Mouse (Mus musculus) intestine, embryonic 15.5 days (tissue): ENCODE results near the gene Dgat2. TPM values are rescaled to one million over a fixed set of nuclear protein-coding genes. Genes with fewer than 3 reads are reported as not detected.

Experiments used
- ATAC-seq: fragments of 200-750 bp; cut with Nextera tagmentation; 2 replicates; pipeline ENCODE4 v1.8.0; 2017; ENCODE audit warnings: moderate TSS enrichment, moderate library complexity
- H3K27ac ChIP-seq: fragments of 300-500 bp; sonication (generic); 2 replicates; pipeline ENCODE4 v1.5.1; 2015; ENCODE audit warnings: mild to moderate bottlenecking, inconsistent platforms
- H3K27me3 ChIP-seq: fragments of 300-500 bp; sonication (generic); replicated peaks from 2 replicates; pipeline ENCODE4 v1.6.1; 2015; ENCODE audit warnings: inconsistent platforms
- H3K36me3 ChIP-seq: fragments of 300-500 bp; sonication (generic); 2 replicates; pipeline ENCODE4 v1.6.1; 2015; ENCODE audit warnings: inconsistent platforms
- H3K4me1 ChIP-seq: fragments of 300-500 bp; sonication (generic); replicated peaks from 2 replicates; pipeline ENCODE4 v1.6.1; 2015; ENCODE audit warnings: inconsistent platforms
- H3K4me2 ChIP-seq: fragments of 300-500 bp; sonication (generic); replicated peaks from 2 replicates; pipeline ENCODE4 v1.6.1; 2015; ENCODE audit warnings: mild to moderate bottlenecking, inconsistent platforms
- H3K4me3 ChIP-seq: fragments of 300-500 bp; sonication (generic); replicated peaks from 2 replicates; pipeline ENCODE4 v1.5.1; 2015; ENCODE audit warnings: inconsistent platforms
- H3K9ac ChIP-seq: fragments of 300-500 bp; sonication (generic); 2 replicates; pipeline ENCODE4 v1.6.1; 2015; ENCODE audit warnings: inconsistent platforms
- H3K9me3 ChIP-seq: fragments of 300-500 bp; sonication (generic); 2 replicates; pipeline ENCODE4 v1.6.1; 2016; ENCODE audit warnings: inconsistent platforms
- WGBS: fragments of 180-500 bp; shearing (Covaris S2); methylation state at CpG from one replicate; pipeline ENCODE4 v1.1.7; 2015; 5-methylcytosine and 5-hydroxymethylcytosine counted together
- polyA plus RNA-seq: library from polyadenylated mRNA; unstranded; fragments of >200 nt; fragmentation: Nextera tagmentation; extraction: Ambion mirVana; gene quantifications from 2 replicates; pipeline ENCODE4 v1.2.1, GENCODE M21; 2015

Dgat2 gene
- polyA plus RNA-seq, 1 experiment from 2014 or later: 176 TPM

DNA sequence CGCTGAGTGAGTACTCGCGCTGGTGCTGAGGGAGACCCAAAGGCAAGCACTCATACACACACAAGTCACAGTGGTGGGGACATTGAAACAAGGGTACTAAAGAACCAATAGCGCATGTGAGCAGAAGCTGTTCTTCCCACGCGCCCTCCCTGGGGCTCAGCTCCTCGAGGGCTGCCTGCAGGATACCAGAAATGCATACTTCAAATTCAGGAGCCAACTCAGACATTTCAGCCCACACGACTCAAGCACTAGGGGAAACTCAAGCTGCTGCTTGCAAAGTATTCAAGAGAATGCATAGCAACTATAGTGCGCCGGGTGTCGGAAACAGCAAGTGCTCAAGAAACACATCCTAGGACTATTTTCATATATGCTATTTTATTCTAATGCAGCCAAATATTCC, 37.9 kb downstream of the Dgat2 start:
- Histone ChIP-seq H3K36me3 (no peaks in the 10 kb centered on the region), H3K4me1 (peaks cover 9% of the 10 kb centered on the region; the same call in 1 of the 2 replicates), H3K27me3 (no peaks in the 10 kb centered on the region), H3K4me2 (no peak overlapping the region), H3K9me3 (no peaks in the 10 kb centered on the region), H3K27ac (no peak overlapping the region), H3K4me3 (no peak overlapping the region), H3K9ac (no peak overlapping the region)
- WGBS: 69% methylated on average over 11 of the region's 11 CpGs
- no peak for ATAC-seq

DNA sequence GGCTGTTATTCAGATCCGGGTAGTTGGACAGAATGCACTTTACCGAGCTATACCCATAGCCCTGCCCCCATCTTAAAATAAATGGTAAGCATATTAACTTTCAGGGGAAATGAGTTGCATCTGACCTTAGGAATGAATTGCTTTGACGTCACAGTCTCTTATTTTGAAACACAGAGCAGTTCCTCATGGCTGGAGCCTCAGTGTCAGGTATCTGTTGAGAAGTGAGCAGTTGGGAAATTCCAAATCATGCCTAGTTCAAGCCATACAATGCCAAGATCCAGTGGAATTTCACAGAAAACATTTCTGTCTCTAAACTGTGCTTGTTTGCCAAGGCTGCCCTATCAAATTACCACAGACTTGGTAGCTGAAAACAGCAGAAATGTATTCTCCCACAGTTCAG, 39.3 kb downstream of the Dgat2 start:
- H3K4me3 ChIP-seq: no peak overlapping the region
- H3K27me3 ChIP-seq: no peaks in the 10 kb centered on the region
- H3K4me2 ChIP-seq: no peak overlapping the region
- no peak for ATAC-seq
- peaks cover 14% of the 10 kb centered on the region for H3K4me1 ChIP-seq
- H3K36me3 ChIP-seq: no peaks in the 10 kb centered on the region
- no peak overlapping the region for H3K27ac ChIP-seq
- WGBS: 73% methylated on average over 3 of the region's 3 CpGs
- H3K9me3 ChIP-seq: no peaks in the 10 kb centered on the region
- no peak overlapping the region for H3K9ac ChIP-seq

DNA sequence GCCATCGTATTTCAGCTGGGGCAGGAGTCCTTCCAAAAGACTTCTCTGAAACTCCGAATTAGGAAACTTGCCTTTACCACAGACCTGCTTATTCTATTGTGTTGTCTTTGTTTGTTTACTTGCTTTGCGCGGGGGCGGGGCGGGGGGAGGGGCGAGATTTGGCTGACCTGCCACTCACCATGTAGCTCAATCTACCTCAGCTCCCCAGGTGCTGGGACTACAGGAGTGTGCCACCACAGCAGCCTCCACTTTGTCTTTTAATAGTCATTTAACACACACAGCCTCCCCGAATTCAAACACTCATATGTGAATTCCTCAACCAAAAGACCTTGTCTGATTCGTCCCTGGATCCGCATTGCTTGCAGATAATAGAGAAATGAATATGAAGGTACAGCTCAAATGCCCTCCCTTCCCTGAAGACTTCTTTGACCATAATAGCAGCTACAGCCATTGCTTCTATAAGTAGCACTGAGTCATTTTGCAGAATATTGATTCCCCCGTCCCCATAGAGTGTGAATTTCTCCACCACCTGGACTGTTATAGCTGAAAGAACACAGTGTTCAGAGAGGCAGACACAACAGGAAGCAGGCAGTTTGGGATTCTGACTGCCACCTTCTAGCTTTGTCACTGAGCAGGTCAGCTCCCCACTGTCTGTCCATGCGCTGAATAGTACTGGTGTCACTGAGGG, 40.5 kb downstream of the Dgat2 start:
- 30% methylated on average over 12 of the region's 12 CpGs for WGBS
- H3K27me3 ChIP-seq: no peaks in the 10 kb centered on the region
- H3K4me3 ChIP-seq: peak overlapping the region; percentile 88
- H3K4me2 ChIP-seq: peak overlapping the region; percentile 74
- no peak overlapping the region for H3K9ac ChIP-seq
- no peaks in the 10 kb centered on the region for H3K9me3 ChIP-seq
- H3K4me1 ChIP-seq: peaks cover 17% of the 10 kb centered on the region
- no peaks in the 10 kb centered on the region for H3K36me3 ChIP-seq
- ATAC-seq: no peak
- H3K27ac ChIP-seq: no peak overlapping the region

DNA sequence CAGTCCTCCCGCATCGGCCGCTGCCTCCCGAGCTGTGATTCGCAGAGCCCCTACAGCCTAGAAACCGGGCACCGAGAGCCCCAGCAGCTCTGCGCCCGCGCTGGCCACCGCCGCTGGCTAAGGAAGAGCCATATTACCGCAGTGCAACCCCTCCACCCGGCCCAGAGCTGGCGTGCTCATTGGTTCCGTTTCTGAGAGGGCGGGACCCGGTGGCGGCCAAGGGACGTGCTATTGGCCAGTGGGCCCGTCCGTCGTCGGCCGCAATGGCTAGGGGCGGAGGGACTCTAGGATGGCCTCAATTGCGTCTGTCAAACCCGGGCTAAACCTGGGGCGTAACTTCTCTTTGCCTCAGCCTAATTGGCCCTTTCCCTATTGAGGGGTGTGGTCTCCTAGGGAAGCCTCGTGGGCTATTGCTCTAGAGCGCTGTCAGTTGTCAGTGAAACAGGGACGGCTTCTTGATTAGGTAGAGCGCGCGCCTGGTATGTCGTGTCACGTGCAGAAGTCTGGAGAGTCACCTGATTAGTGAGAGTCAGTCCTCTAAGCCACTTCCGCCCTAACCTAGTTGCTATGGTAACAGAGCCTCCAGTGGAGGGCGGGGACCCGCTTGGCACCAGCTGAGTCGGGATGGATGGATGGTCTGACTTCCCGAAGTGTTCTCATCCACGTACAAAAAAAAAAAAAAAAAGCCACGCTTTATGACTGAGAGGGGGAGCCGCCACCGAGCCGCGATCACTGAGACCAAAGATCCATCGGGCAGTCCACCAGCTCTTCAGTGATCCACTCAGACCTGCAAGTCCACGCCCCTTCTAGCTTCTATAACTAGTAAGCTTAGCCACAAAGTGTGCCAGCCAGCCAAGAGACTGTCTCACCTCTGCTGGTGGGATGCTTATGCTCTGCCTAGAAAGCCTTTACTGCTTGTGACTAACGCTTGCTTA, 41.3 kb downstream of the Dgat2 start, which contains the start of gene Uvrag:
Gene Uvrag, minus strand, starts transcription at position 158 of the 935 bp plus-strand sequence.
- Histone ChIP-seq H3K9me3 (no peaks in the 10 kb centered on the region), H3K9ac (peak within 1 kb of the TSS; percentile 81), H3K4me1 (peaks cover 17% of the 10 kb centered on the region), H3K27me3 (no peaks in the 10 kb centered on the region), H3K36me3 (no peaks in the 10 kb centered on the region), H3K4me3 (peak within 1 kb of the TSS; percentile 88), H3K27ac (peak within 1 kb of the TSS; percentile 93), H3K4me2 (peak within 1 kb of the TSS; percentile 74)
- peak; percentile 98 for ATAC-seq
- under 1% methylated on average over 51 of the region's 51 CpGs for WGBS

DNA sequence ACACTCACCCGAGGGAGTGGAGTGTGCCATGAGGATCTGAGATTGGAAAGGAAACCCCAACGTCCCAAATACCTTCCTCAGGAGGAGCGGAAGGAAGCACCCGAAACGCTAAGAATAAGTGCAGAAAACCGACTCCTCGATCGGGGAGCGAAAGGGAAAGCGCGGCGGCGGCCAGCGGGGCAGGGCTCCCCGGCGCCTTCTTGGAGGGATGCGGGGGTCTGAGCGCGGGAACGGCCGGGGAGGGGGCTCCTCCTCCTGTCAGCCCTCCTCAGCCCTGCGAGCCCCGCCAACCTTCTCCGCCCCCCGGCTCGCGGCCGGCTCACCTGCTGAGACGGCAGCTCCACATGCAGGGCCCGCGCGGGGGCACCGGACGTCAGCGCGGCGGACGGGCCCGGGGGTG, 42.0 kb downstream of the Dgat2 start:
- Histone ChIP-seq H3K9me3 (no peaks in the 10 kb centered on the region), H3K4me2 (peak overlapping the region; percentile 74), H3K27ac (peak overlapping the region; percentile 93), H3K4me3 (peak overlapping the region; percentile 88), H3K9ac (peak overlapping the region; percentile 81), H3K27me3 (no peaks in the 10 kb centered on the region), H3K4me1 (peaks cover 13% of the 10 kb centered on the region), H3K36me3 (no peaks in the 10 kb centered on the region)
- WGBS: under 1% methylated on average over 36 of the region's 39 CpGs
- no peak; the same call in 1 of the 2 replicates for ATAC-seq

DNA sequence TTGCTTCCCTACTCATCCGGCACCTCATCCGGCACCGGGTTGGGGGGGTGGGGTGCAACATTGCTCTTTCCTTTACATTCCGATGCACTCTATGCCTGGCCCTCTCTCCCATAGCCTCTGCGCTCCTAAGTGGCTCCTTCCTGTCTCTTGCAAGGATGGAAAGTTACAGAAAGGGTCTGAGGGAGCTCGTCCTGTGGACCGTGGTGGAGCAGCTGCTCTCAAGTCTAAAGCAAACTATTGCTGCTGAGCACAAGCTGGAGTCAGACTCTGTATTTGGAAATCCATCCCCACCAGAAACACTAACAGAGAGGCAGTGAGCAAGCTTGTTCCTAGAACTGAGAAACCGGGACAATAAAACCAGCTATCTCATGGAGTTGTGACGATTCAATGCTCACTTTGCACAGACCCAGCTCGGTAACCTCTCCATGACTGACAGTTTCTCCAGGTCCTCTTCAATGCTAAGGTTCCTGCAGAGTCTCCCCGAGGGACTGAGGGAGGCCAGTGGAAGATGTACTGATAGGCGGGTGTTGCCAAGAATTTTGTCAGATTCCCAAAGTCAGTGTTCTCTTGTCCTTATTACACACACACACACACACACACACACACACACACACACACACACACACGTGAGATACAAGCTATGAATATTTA, 42.6 kb downstream of the Dgat2 start:
- Histone ChIP-seq H3K27me3 (no peaks in the 10 kb centered on the region), H3K27ac (peak overlapping the region; percentile 93), H3K4me1 (peaks cover 13% of the 10 kb centered on the region), H3K4me3 (peak overlapping the region; percentile 88), H3K36me3 (no peaks in the 10 kb centered on the region), H3K4me2 (peak overlapping the region; percentile 74), H3K9ac (peak overlapping the region; percentile 81), H3K9me3 (no peaks in the 10 kb centered on the region; the same call in 1 of the 2 replicates)
- ATAC-seq: no peak
- 1% methylated on average over 13 of the region's 13 CpGs for WGBS

DNA sequence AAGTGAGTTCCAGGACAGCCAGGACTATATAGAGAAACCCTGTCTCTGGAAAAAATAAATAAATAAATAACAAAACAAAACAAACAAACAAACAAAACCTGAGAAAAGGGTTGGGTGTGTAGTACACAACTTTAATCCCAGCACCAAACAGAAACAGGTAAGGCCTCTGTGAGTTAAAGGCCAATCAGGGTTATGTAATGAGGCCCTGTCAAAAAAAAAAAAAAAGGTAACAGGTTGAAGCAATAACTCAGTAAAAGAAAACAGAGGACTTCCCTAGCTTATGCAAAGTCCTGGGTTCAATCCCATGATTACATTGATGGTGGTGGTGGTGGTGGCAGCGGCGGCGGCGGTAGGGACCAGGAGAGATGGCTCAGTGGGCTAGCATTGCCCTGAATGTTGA, 45.0 kb downstream of the Dgat2 start:
- 97% methylated on average over 4 of the region's 4 CpGs for WGBS
- no peak overlapping the region for H3K27ac ChIP-seq
- no peaks in the 10 kb centered on the region for H3K27me3 ChIP-seq
- ATAC-seq: no peak
- no peak overlapping the region for H3K4me3 ChIP-seq
- H3K4me2 ChIP-seq: no peak overlapping the region
- no peaks in the 10 kb centered on the region for H3K36me3 ChIP-seq
- no peak overlapping the region for H3K9ac ChIP-seq
- H3K9me3 ChIP-seq: no peaks in the 10 kb centered on the region; the same call in 1 of the 2 replicates
- H3K4me1 ChIP-seq: peaks cover 19% of the 10 kb centered on the region

DNA sequence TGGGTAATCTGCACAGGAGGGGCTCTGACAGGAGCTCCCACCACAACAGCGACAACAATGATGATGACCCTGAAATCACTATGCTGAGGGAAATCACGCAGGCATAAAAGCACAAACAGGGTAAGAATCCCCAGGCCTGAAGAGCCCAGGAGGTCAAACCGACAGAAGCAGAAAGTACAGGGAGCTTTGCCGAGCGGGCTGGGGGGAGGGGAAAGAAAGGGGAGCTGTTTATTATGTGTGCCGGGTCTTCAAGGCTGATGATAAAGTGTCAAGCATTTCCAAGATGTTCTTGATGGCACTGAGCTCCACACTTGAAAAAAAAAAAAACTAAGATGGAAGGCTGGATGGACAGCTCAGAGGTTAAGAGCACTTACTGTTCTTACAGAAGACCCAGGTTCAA, 45.7 kb downstream of the Dgat2 start:
- H3K4me3 ChIP-seq: no peak overlapping the region
- 60% methylated on average over 6 of the region's 6 CpGs for WGBS
- H3K9me3 ChIP-seq: no peaks in the 10 kb centered on the region; the same call in 1 of the 2 replicates
- H3K4me1 ChIP-seq: peaks cover 17% of the 10 kb centered on the region
- ATAC-seq: no peak
- no peak overlapping the region for H3K4me2 ChIP-seq
- no peak overlapping the region for H3K9ac ChIP-seq
- no peaks in the 10 kb centered on the region for H3K36me3 ChIP-seq
- H3K27me3 ChIP-seq: no peaks in the 10 kb centered on the region
- H3K27ac ChIP-seq: no peak overlapping the region

DNA sequence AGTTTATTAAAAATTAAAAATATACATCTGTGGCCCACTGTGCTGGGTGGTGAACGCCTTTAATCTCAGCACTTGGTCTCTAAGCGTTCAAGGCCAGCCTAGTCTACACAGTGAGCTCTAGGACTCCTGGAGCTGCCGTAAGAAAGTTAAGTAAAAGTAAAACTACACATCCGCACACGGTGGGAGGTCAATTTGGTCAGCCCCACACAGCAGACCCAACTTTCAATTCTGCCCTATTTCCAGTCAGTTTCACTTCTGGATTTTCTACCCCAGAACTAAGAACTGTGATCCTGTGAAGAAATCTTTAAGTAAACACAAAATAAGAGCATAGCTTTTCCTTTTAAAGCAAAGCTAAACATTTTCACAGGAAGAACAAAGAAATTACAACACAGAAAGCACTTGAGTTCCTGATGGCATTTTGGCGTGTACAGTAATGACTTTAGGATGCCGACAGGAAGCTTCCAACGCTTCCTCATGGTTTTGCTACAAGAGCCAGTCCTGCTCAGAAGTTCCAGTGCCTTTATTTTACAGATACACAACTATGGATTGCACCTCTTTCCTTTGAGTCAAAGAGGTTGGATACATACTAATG, 48.6 kb downstream of the Dgat2 start:
- H3K9ac ChIP-seq: no peak overlapping the region
- H3K4me2 ChIP-seq: no peak overlapping the region; the same call in 1 of the 2 replicates

DNA sequence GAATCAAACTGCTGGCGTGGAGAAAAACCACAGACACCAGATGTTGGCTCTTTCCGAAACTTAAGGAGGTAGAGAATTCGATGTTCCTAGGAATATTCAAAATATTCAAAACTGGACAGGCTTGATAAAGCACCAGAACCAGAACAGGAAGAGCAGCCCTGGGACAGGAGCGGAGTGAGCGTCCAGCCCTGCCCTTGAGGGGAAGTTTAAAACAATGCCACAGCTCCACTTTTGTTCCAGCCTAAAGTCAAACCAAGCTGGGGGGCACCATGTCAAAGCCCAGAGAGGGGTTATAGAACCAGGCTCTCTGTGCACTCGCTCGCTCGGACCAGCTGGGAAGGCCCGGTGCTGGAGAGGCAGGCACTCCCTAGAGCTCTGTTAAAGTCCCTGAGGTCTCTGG, 49.9 kb downstream of the Dgat2 start:
- no peaks in the 10 kb centered on the region for H3K27me3 ChIP-seq
- no peak for ATAC-seq

More for the DNA sequence above, 48.6 kb downstream of the Dgat2 start:
- Histone ChIP-seq H3K4me3 (no peak overlapping the region), H3K27me3 (no peaks in the 10 kb centered on the region), H3K36me3 (no peaks in the 10 kb centered on the region), H3K9me3 (no peaks in the 10 kb centered on the region; the same call in 1 of the 2 replicates), H3K27ac (peak overlapping the region; percentile 27; the same call in 1 of the 2 replicates), H3K4me1 (peaks cover 32% of the 10 kb centered on the region)
- no peak for ATAC-seq
- WGBS: 64% methylated on average over 8 of the region's 8 CpGs

DNA sequence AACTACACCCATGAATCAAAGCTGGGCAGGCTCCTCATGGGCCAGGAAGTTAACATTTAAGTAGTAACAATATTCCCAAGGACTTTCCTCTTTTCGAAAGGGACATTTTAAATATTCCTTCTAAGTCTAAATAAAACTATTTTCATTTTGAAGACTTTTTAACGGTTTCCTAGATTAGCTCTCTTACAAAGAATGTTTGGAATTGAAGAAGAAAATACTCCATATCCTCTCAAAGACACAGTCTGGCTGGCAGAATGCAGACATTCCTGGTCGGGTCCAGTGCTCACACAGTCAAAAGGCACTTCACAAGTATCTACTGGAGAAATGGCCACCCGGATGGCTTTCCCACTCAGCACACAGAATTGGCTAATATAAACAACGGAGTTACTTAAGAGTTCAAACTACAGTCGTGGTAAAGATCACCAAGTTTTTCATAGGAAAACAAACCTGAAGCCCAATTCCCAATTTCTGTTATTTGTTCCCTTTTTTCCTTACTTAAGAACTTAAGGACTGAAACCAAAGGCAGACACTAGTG, 50.6 kb downstream of the Dgat2 start:
- peak overlapping the region; percentile 28; the same call in 1 of the 2 replicates for H3K4me2 ChIP-seq
- peak overlapping the region; percentile 81 for H3K27ac ChIP-seq
- H3K27me3 ChIP-seq: no peaks in the 10 kb centered on the region
- no peaks in the 10 kb centered on the region; the same call in 1 of the 2 replicates for H3K9me3 ChIP-seq
- peaks cover 46% of the 10 kb centered on the region for H3K4me1 ChIP-seq
- no peak overlapping the region for H3K4me3 ChIP-seq
- no peak for ATAC-seq
- no peak overlapping the region for H3K9ac ChIP-seq
- no peaks in the 10 kb centered on the region for H3K36me3 ChIP-seq
- 40% methylated on average over 6 of the region's 6 CpGs for WGBS

More for the DNA sequence above, 49.9 kb downstream of the Dgat2 start:
- H3K9ac ChIP-seq: peak overlapping the region; percentile 17; the same call in 1 of the 2 replicates
- H3K27ac ChIP-seq: peak overlapping the region; percentile 81
- H3K9me3 ChIP-seq: no peaks in the 10 kb centered on the region; the same call in 1 of the 2 replicates
- WGBS: 50% methylated on average over 9 of the region's 9 CpGs
- H3K36me3 ChIP-seq: no peaks in the 10 kb centered on the region
- peaks cover 42% of the 10 kb centered on the region for H3K4me1 ChIP-seq
- H3K4me2 ChIP-seq: peak overlapping the region; percentile 24; the same call in 1 of the 2 replicates
- no peak overlapping the region for H3K4me3 ChIP-seq
